Mouse (Mus musculus) stomach, embryonic 16.5 days (tissue): ENCODE data around the gene Smarcc2. TPM values are rescaled to one million over a fixed set of nuclear protein-coding genes. Genes with fewer than 3 reads are reported as not detected.
A peak's percentile ranks its signal among the peaks of the same experiment; 100 is the strongest.

Experiments used
- ATAC-seq: fragments of 200-750 bp; cut with Nextera tagmentation; 2 replicates; pipeline ENCODE4 v1.8.0; 2017; ENCODE audit warnings: moderate number of reproducible peaks, moderate TSS enrichment; ENCODE audit not compliant: insufficient read depth, low FRiP score
- H3K27ac ChIP-seq: fragments of 300-500 bp; sonication (generic); 2 replicates; pipeline ENCODE4 v1.5.1; 2014; ENCODE audit warnings: low read length
- H3K27me3 ChIP-seq: fragments of 300-500 bp; sonication (generic); 2 replicates; pipeline ENCODE4 v1.6.1; 2014; ENCODE audit warnings: low read length, control low read depth, mixed read lengths; ENCODE audit not compliant: control insufficient read depth, insufficient read depth
- H3K36me3 ChIP-seq: fragments of 300-500 bp; sonication (generic); 2 replicates; pipeline ENCODE4 v1.6.1; 2014; ENCODE audit warnings: low read length; ENCODE audit not compliant: control insufficient read depth, insufficient read depth
- H3K4me1 ChIP-seq: fragments of 300-500 bp; sonication (generic); 2 replicates; pipeline ENCODE4 v1.6.1; 2014; ENCODE audit warnings: low read length, control low read depth, mixed read lengths; ENCODE audit not compliant: control insufficient read depth, insufficient read depth
- H3K4me2 ChIP-seq: fragments of 300-500 bp; sonication (generic); 2 replicates; pipeline ENCODE4 v1.6.1; 2014; ENCODE audit warnings: low read depth, low read length, mixed read lengths
- H3K4me3 ChIP-seq: fragments of 300-500 bp; sonication (generic); replicated peaks from 2 replicates; pipeline ENCODE4 v1.5.1; 2014; ENCODE audit warnings: mild to moderate bottlenecking, low read length
- H3K9ac ChIP-seq: fragments of 300-500 bp; sonication (generic); 2 replicates; pipeline ENCODE4 v1.6.1; 2014; ENCODE audit warnings: low read length
- H3K9me3 ChIP-seq: fragments of 300-500 bp; sonication (generic); replicated peaks from 2 replicates; pipeline ENCODE4 v1.6.1; 2016; ENCODE audit warnings: low read length, control low read depth; ENCODE audit not compliant: control insufficient read depth
- whole genome bisulfite sequencing: fragments of 180-500 bp; shearing (Covaris S2); extraction: QIAGEN DNeasy Blood & Tissue Kit; methylation state at CpG from one replicate; pipeline ENCODE4 v1.1.7; 2014; 5-methylcytosine and 5-hydroxymethylcytosine counted together
- polyA plus RNA-seq: library from polyadenylated mRNA; unstranded; fragments of >200 nt; fragmentation: Nextera tagmentation; extraction: Ambion mirVana; gene quantifications from 2 replicates; pipeline ENCODE4 v1.2.1, GENCODE M21; 2015

Gene Smarcc2
- polyA plus RNA-seq, 1 experiment from 2014 or later, result 62.4 TPM

DNA sequence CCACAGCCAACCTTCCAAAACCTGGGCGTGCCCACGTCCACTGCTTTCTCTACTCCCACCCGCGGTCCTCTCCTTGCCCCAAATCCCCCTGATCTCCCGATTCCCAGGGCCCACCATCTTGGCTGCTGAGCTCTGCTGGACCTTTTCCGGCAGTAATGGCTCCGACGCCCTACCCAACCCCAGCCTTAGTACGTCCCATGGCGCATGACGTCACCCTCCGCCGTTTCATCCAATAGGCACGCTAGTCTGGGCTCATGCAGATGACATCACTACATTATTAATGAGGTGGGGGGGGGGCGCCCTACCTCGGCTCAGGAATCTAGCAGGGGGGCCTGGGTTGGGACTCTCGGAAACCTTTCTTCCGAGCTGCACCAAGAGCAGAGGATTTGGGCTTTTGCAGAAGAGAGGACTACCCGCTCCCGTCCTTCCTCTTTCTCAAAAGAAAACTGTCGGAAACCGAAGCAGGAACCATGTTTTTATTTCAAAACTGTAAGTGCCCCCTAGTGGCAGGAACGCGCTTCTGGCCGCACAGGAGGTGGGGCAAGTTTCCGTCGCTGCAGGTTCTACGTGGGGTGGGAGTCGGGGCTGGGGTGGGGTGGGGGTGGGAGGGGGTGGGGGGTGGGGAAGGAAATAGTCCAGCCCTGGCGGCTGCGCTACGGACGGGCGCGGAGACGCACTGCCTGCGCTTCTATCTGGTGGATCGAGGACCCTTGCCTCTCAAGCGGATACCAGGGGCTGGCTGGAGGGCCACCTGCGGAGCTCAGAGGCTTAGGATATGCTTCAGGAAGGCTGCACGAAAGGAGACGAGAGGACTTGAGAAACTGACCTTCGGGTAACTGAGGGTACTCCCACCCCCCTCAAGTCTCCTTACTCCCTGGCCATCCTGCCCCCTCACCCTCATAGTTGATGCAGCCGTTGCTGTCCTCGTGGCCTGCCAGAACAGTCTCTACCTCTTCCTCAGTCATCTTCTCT lies 34.9 kb downstream of the Smarcc2 start, which contains the start of gene Myl6:
Gene Myl6, minus strand, starts transcription at position 451 of the 972 bp plus-strand sequence.
- H3K36me3 ChIP-seq, result peaks cover 11% of the 10 kb centered on the region; the same call in 1 of the 2 replicates
- under 1% methylated on average over 45 of the region's 45 CpGs for WGBS
- ATAC-seq, result peak; percentile 92
- H3K4me1 ChIP-seq, result peaks cover 42% of the 10 kb centered on the region
- H3K9me3 ChIP-seq, result no peaks in the 10 kb centered on the region
- peak within 1 kb of the TSS; percentile 73 for H3K4me3 ChIP-seq
- no peaks in the 10 kb centered on the region for H3K27me3 ChIP-seq
- H3K9ac ChIP-seq, result peak within 1 kb of the TSS; percentile 93
- H3K27ac ChIP-seq, result peak within 1 kb of the TSS; percentile 99
- peak within 1 kb of the TSS; percentile 81 for H3K4me2 ChIP-seq

DNA sequence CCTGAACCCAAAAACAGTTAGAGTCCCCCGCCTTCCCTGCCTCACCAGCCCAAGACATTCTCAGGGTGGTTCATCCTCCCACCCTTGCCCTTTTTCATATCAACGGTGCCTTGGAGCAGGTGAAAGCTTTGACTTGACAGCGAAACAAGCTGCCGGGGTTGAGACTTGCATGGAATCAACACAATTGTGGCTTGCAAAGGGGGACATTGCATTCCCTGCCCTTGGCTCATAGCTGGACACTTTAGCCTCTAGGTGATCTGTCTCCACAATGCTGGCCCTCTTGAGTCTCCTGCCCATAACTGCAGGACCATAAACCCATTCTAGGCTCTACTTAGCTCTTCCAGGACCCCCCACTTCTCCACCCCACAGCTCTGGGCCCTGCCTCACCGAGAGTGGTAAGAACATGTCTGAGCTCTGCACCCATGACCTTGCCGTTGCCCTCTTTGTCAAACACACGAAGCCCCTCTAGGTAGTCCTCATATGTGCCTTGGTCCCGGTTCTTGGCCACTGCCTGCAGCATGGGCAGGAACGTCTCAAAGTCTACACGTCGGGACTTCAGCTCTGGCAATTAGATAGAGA lies 35.7 kb downstream of the Smarcc2 start:
- no peak for ATAC-seq
- no peaks in the 10 kb centered on the region for H3K9me3 ChIP-seq

GRCm38 (mm10) chr10:128495270-128495669 lies 36.2 kb downstream of the Smarcc2 start:
- H3K36me3 ChIP-seq, result peaks cover 4% of the 10 kb centered on the region; the same call in 1 of the 2 replicates
- peak overlapping the region; percentile 81 for H3K4me2 ChIP-seq
- H3K9ac ChIP-seq, result peak overlapping the region; percentile 93
- H3K27ac ChIP-seq, result no peak overlapping the region
- peak overlapping the region; percentile 73; the same call in 1 of the 2 replicates for H3K4me3 ChIP-seq
- H3K9me3 ChIP-seq, result no peaks in the 10 kb centered on the region
- ATAC-seq, result no peak
- WGBS, result 75% methylated on average over 2 of the region's 2 CpGs
- peaks cover 35% of the 10 kb centered on the region for H3K4me1 ChIP-seq
- H3K27me3 ChIP-seq, result no peaks in the 10 kb centered on the region

More for the DNA sequence above, 35.7 kb downstream of the Smarcc2 start:
- peak overlapping the region; percentile 93 for H3K9ac ChIP-seq
- peaks cover 8% of the 10 kb centered on the region; the same call in 1 of the 2 replicates for H3K36me3 ChIP-seq
- 46% methylated on average over 11 of the region's 11 CpGs for WGBS
- H3K4me3 ChIP-seq, result peak overlapping the region; percentile 73
- H3K4me2 ChIP-seq, result peak overlapping the region; percentile 81
- H3K27me3 ChIP-seq, result no peaks in the 10 kb centered on the region
- H3K4me1 ChIP-seq, result peaks cover 39% of the 10 kb centered on the region
- H3K27ac ChIP-seq, result peak overlapping the region; percentile 99

DNA sequence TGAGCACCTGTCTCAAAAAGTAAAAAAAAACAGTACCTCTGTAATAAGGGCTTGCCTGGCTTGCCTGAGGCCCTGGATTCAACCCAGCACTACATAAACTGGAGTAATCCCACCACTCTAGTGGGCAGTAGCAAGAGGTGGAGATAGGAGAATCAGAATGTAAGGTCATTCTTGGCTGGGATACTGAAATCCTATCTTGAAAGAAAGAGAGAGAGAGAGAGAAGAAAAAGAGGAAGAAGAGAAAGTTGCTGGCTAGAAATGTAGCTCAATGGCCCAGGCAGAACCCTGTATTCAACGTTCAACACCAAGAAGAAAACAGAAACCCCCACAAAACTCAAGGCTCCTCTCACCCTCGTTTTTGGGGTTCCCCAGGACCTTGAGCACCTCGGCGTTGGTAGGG lies 36.9 kb downstream of the Smarcc2 start:
- H3K4me3 ChIP-seq, result no peak overlapping the region
- no peak overlapping the region for H3K9ac ChIP-seq
- H3K27me3 ChIP-seq, result no peaks in the 10 kb centered on the region
- no peaks in the 10 kb centered on the region for H3K36me3 ChIP-seq
- H3K4me1 ChIP-seq, result peaks cover 30% of the 10 kb centered on the region
- ATAC-seq, result no peak
- WGBS, result 66% methylated on average over 4 of the region's 4 CpGs
- H3K4me2 ChIP-seq, result no peak overlapping the region
- H3K9me3 ChIP-seq, result no peaks in the 10 kb centered on the region
- H3K27ac ChIP-seq, result no peak overlapping the region

- H3K4me2 ChIP-seq, result no peak overlapping the region
- H3K4me3 ChIP-seq, result no peak overlapping the region
- WGBS, result 50% methylated on average over 6 of the region's 6 CpGs
- H3K9ac ChIP-seq, result no peak overlapping the region
- H3K27ac ChIP-seq, result no peak overlapping the region
- H3K4me1 ChIP-seq, result peaks cover 24% of the 10 kb centered on the region
- no peaks in the 10 kb centered on the region for H3K27me3 ChIP-seq
- no peaks in the 10 kb centered on the region for H3K36me3 ChIP-seq
- H3K9me3 ChIP-seq, result no peaks in the 10 kb centered on the region
- no peak for ATAC-seq
Observed at GRCm38 (mm10) chr10:128496509-128497077, 37.5 kb downstream of the Smarcc2 start.

DNA sequence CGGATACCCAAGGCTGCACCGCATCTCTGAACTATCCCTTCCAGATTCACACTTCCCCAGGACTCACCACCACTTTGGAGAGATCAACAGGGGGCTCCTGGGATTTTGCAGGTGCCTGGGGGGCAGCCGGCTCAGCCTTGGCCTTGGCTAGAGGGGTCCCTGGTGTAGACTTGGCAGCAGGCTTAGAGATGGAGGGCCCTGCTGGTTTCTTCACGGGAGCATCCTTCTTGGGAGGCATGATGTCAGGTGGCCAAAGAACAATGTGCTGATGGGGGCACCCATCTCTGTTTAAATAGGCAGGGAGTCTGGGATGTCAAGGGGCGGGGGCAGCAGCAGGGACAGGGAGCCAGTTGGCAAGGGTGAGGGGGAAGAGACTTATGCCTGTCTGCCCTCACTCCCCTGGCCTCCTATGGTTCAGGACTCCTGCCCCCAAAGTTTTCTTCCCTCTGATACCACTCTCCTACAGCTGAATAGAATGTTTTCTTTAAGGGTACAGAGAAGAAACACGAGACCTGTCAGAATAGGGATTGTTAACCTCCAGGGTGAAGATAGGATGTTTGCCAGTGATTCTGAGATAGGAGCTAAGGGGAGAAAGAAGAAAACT lies 38.2 kb downstream of the Smarcc2 start:
- 43% methylated on average over 6 of the region's 6 CpGs for WGBS
- ATAC-seq, result no peak

DNA sequence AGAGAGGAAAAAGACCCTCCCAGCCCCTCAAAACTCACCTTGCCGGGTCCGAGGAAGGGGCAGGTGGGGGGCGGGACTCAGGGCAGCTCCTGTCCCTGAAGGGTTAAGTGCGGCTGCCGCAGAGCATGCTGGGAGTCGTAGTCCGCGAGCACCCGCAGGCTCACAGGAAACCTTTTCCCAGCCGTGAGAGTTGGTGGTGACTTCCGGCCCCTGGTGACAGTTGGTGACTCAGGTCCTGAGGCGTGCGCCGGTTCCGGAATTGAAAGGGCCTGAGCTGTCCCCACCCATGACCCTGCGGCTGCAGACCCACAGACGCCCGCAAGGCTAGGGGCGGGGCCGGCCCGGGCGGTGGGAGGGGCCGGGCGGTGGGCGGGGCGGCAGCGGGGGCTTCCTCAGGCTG lies 39.5 kb downstream of the Smarcc2 start, which contains the start of gene Myl6b:
Gene Myl6b, minus strand, starts transcription at position 96 of the 400 bp plus-strand sequence.
- H3K9me3 ChIP-seq, result no peaks in the 10 kb centered on the region
- H3K36me3 ChIP-seq, result no peaks in the 10 kb centered on the region
- H3K27ac ChIP-seq, result peak within 1 kb of the TSS; percentile 93
- H3K4me1 ChIP-seq, result peaks cover 18% of the 10 kb centered on the region
- H3K4me3 ChIP-seq, result peak within 1 kb of the TSS; percentile 57
- H3K4me2 ChIP-seq, result peak within 1 kb of the TSS; percentile 84
- ATAC-seq, result peak; percentile 91
- WGBS, result under 1% methylated on average over 27 of the region's 27 CpGs
- no peaks in the 10 kb centered on the region for H3K27me3 ChIP-seq
- H3K9ac ChIP-seq, result peak within 1 kb of the TSS; percentile 74

More for the DNA sequence above, 38.2 kb downstream of the Smarcc2 start:
- no peak overlapping the region for H3K4me2 ChIP-seq
- H3K4me1 ChIP-seq, result peaks cover 18% of the 10 kb centered on the region
- no peak overlapping the region for H3K4me3 ChIP-seq
- H3K36me3 ChIP-seq, result no peaks in the 10 kb centered on the region
- H3K27me3 ChIP-seq, result no peaks in the 10 kb centered on the region
- no peak overlapping the region for H3K9ac ChIP-seq
- no peak overlapping the region for H3K27ac ChIP-seq
- no peaks in the 10 kb centered on the region for H3K9me3 ChIP-seq

DNA sequence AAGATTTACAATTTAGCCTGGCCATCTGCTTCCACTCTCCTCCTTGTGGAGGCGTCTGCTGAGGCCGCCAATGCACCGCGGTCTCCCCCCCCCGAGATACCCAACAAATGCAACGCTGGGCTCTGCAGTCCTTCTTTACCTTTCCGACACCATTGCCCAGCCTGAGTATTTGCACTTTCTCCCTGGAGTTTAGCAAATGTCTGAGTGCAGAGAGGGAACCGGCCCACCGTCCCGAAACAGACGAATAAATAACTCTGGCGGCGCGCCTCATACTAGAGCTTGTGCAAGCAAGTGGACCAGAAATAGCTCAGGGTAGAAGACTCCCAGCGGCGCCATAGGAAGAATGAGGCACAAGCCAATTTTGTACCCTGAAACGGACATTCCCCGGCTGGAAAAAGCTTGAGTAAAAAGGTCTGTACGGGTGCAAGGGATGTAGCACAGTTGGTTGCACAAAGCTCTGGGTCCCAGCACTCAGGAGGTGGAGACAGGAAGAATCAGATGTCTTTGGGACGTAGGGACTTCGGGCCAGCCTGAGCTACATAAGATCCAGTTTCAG lies 40.1 kb downstream of the Smarcc2 start:
- Histone ChIP-seq H3K4me3 (peak overlapping the region; percentile 57), H3K36me3 (no peaks in the 10 kb centered on the region), H3K9me3 (no peaks in the 10 kb centered on the region), H3K27me3 (no peaks in the 10 kb centered on the region), H3K27ac (peak overlapping the region; percentile 93), H3K4me2 (peak overlapping the region; percentile 84), H3K9ac (peak overlapping the region; percentile 74), H3K4me1 (peaks cover 18% of the 10 kb centered on the region)
- WGBS, result under 1% methylated on average over 21 of the region's 21 CpGs
- ATAC-seq, result peak; percentile 9; the same call in 1 of the 2 replicates
